Mouse (Mus musculus): ENCODE results near the gene Frmd5. TPM values are rescaled to one million over a fixed set of nuclear protein-coding genes. Genes with fewer than 3 reads are reported as not detected.
A peak's percentile ranks its signal among the peaks of the same experiment; 100 is the strongest.

Gene Frmd5
- polyA plus RNA-seq, 1 experiment = 47.8 TPM

GRCm38 (mm10) chr2:121677649-121677986 is 129.3 kb downstream of the Frmd5 start:
- Histone ChIP-seq H3K4me3 (ENCODE audit: insufficient read depth, low read length) (no peak overlapping the region), H3K27ac (ENCODE audit: insufficient read depth, low read length) (no peak overlapping the region), H3K4me1 (ENCODE audit: control insufficient read depth, insufficient read depth, low read length) (peaks cover 10% of the 10 kb centered on the region)
- no peak for TF ChIP-seq POLR2A (IDR thresholded peaks at IDR 0.05; ENCODE audit: extremely low read depth, insufficient read depth, low read length)
- no peak for TF ChIP-seq CTCF (IDR thresholded peaks at IDR 0.05; ENCODE audit: extremely low read depth, insufficient read depth, low read length)

- H3K4me3 ChIP-seq (ENCODE audit: insufficient read depth, low read length) = no peak overlapping the region
- H3K4me1 ChIP-seq (ENCODE audit: control insufficient read depth, insufficient read depth, low read length) = peaks cover 10% of the 10 kb centered on the region
- H3K27ac ChIP-seq (ENCODE audit: insufficient read depth, low read length) = no peak overlapping the region
- TF ChIP-seq POLR2A (IDR thresholded peaks at IDR 0.05; ENCODE audit: extremely low read depth, insufficient read depth, low read length) = no peak
Measured at GRCm38 (mm10) chr2:121676951-121677648, 129.8 kb downstream of the Frmd5 start.

GRCm38 (mm10) chr2:121675895-121676294 is 131.0 kb downstream of the Frmd5 start:
- Histone ChIP-seq H3K27ac (ENCODE audit: insufficient read depth, low read length) (peak overlapping the region; percentile 75; the same call in 1 of the 2 replicates), H3K4me1 (ENCODE audit: control insufficient read depth, insufficient read depth, low read length) (peaks cover 10% of the 10 kb centered on the region), H3K4me3 (ENCODE audit: insufficient read depth, low read length) (no peak overlapping the region)
- TF ChIP-seq POLR2A (IDR thresholded peaks at IDR 0.05; ENCODE audit: extremely low read depth, insufficient read depth, low read length) = no peak
- no peak for TF ChIP-seq CTCF (IDR thresholded peaks at IDR 0.05; ENCODE audit: extremely low read depth, insufficient read depth, low read length)

GRCm38 (mm10) chr2:121675136-121675535 is 131.8 kb downstream of the Frmd5 start:
- Histone ChIP-seq H3K4me1 (ENCODE audit: control insufficient read depth, insufficient read depth, low read length) (peaks cover 10% of the 10 kb centered on the region), H3K4me3 (ENCODE audit: insufficient read depth, low read length) (no peak overlapping the region), H3K27ac (ENCODE audit: insufficient read depth, low read length) (0 out of 2 replicates have a peak overlapping the region, but pooled peaks have one; percentile 4)
- TF ChIP-seq CTCF (IDR thresholded peaks at IDR 0.05; ENCODE audit: extremely low read depth, insufficient read depth, low read length) = no peak
- no peak for TF ChIP-seq POLR2A (IDR thresholded peaks at IDR 0.05; ENCODE audit: extremely low read depth, insufficient read depth, low read length)

GRCm38 (mm10) chr2:121674211-121674610 is 132.7 kb downstream of the Frmd5 start:
- Histone ChIP-seq H3K4me3 (ENCODE audit: insufficient read depth, low read length) (no peak overlapping the region), H3K4me1 (ENCODE audit: control insufficient read depth, insufficient read depth, low read length) (peaks cover 10% of the 10 kb centered on the region), H3K27ac (ENCODE audit: insufficient read depth, low read length) (no peak overlapping the region)
- TF ChIP-seq POLR2A (IDR thresholded peaks at IDR 0.05; ENCODE audit: extremely low read depth, insufficient read depth, low read length) = no peak
- TF ChIP-seq CTCF (IDR thresholded peaks at IDR 0.05; ENCODE audit: extremely low read depth, insufficient read depth, low read length) = no peak

- TF ChIP-seq POLR2A (IDR thresholded peaks at IDR 0.05; ENCODE audit: extremely low read depth, insufficient read depth, low read length) = no peak
- TF ChIP-seq CTCF (IDR thresholded peaks at IDR 0.05; ENCODE audit: extremely low read depth, insufficient read depth, low read length) = no peak
- H3K4me3 ChIP-seq (ENCODE audit: insufficient read depth, low read length) = no peak overlapping the region
- H3K27ac ChIP-seq (ENCODE audit: insufficient read depth, low read length) = no peak overlapping the region
- no peaks in the 10 kb centered on the region for H3K4me1 ChIP-seq (ENCODE audit: control insufficient read depth, insufficient read depth, low read length)
Measured at GRCm38 (mm10) chr2:121669846-121670245, 137.0 kb downstream of the Frmd5 start.

- TF ChIP-seq POLR2A (IDR thresholded peaks at IDR 0.05; ENCODE audit: extremely low read depth, insufficient read depth, low read length) = no peak
- TF ChIP-seq CTCF (IDR thresholded peaks at IDR 0.05; ENCODE audit: extremely low read depth, insufficient read depth, low read length) = no peak
- H3K27ac ChIP-seq (ENCODE audit: insufficient read depth, low read length) = no peak overlapping the region
- H3K4me3 ChIP-seq (ENCODE audit: insufficient read depth, low read length) = no peak overlapping the region
- H3K4me1 ChIP-seq (ENCODE audit: control insufficient read depth, insufficient read depth, low read length) = no peaks in the 10 kb centered on the region
Measured at GRCm38 (mm10) chr2:121668256-121668655, 138.6 kb downstream of the Frmd5 start.

GRCm38 (mm10) chr2:121661160-121661502 is 145.8 kb downstream of the Frmd5 start:
- Histone ChIP-seq H3K4me1 (ENCODE audit: control insufficient read depth, insufficient read depth, low read length) (peaks cover 6% of the 10 kb centered on the region; the same call in 1 of the 2 replicates), H3K27ac (ENCODE audit: insufficient read depth, low read length) (no peak overlapping the region), H3K4me3 (ENCODE audit: insufficient read depth, low read length) (no peak overlapping the region)
- TF ChIP-seq POLR2A (IDR thresholded peaks at IDR 0.05; ENCODE audit: extremely low read depth, insufficient read depth, low read length) (no peak), CTCF (IDR thresholded peaks at IDR 0.05; ENCODE audit: extremely low read depth, insufficient read depth, low read length) (no peak)

GRCm38 (mm10) chr2:121660461-121661159 is 146.3 kb downstream of the Frmd5 start:
- Histone ChIP-seq H3K4me1 (ENCODE audit: control insufficient read depth, insufficient read depth, low read length) (peaks cover 6% of the 10 kb centered on the region; the same call in 1 of the 2 replicates), H3K27ac (ENCODE audit: insufficient read depth, low read length) (0 out of 2 replicates have a peak overlapping the region, but pooled peaks have one; percentile 29), H3K4me3 (ENCODE audit: insufficient read depth, low read length) (no peak overlapping the region)
- TF ChIP-seq CTCF (IDR thresholded peaks at IDR 0.05; ENCODE audit: extremely low read depth, insufficient read depth, low read length) (no peak), POLR2A (IDR thresholded peaks at IDR 0.05; ENCODE audit: extremely low read depth, insufficient read depth, low read length) (no peak)

- H3K27ac ChIP-seq (ENCODE audit: insufficient read depth, low read length) = no peak overlapping the region
- H3K4me1 ChIP-seq (ENCODE audit: control insufficient read depth, insufficient read depth, low read length) = peaks cover 8% of the 10 kb centered on the region; the same call in 1 of the 2 replicates
Measured at GRCm38 (mm10) chr2:121659350-121659749, 147.5 kb downstream of the Frmd5 start.

More at GRCm38 (mm10) chr2:121659350-121659749, 147.5 kb downstream of the Frmd5 start:
- no peak overlapping the region for H3K4me3 ChIP-seq (ENCODE audit: insufficient read depth, low read length)
- TF ChIP-seq CTCF (IDR thresholded peaks at IDR 0.05; ENCODE audit: extremely low read depth, insufficient read depth, low read length) (no peak), POLR2A (IDR thresholded peaks at IDR 0.05; ENCODE audit: extremely low read depth, insufficient read depth, low read length) (no peak)
